Mouse (Mus musculus) CD4-positive, CD25-positive, alpha-beta regulatory T cell, adult 4 months (primary cell): Measurements from ENCODE around the gene Nus1. TPM values are rescaled to one million over a fixed set of nuclear protein-coding genes. Genes with fewer than 3 reads are reported as not detected.

Experiments
- ATAC-seq: one replicate; pipeline ENCODE4 v1.8.0; 2017
- polyA plus RNA-seq, 2 experiments: library from polyadenylated mRNA; unstranded; fragments of 100-300 nt; shearing (Covaris generic); gene quantifications; one replicate each; pipeline ENCODE4 v1.2.1; 2017

Gene Nus1
- polyA plus RNA-seq, 2 experiments from 2014 or later: 5.1 to 8.6 TPM

DNA sequence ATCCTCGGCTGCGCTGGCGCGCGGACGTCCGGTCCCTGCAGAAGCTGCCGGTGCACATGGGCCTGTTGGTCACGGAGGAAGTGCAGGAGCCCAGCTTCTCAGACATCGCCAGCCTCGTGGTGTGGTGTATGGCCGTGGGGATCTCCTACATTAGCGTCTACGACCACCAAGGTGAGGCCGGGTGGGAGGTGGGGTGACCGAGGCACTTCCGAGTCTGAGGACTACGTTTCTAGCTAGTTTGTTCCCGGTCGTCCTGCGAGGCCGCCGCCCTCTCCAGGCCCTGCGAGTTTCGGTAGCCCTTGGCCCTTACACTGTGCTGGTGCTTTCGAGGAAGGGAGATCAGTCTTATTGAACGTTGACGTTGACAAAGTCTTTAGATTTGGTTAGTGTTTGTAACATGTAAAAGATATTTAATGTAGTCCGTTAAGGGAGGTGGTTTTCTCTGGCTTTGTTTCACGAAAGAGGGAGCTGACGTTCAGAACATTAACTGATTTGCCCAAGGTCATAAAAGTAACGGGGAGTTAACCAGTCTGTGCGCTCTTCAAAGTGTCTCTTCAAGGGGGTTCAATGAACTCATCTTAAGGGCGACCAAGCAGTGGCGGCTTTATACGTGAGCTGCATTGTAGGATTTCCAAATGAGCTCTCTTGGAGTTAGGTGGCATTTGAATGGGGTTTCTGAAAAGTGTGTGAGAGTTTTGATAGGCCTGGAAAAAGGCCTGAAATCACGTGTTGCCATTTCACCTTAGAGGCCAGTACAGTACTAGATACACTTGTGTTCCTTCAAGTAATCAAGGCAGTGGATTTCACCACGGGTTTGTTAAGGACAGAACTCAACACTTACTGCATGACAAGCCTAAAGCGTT, 882 bp downstream of the Nus1 start:
- no peak for ATAC-seq

DNA sequence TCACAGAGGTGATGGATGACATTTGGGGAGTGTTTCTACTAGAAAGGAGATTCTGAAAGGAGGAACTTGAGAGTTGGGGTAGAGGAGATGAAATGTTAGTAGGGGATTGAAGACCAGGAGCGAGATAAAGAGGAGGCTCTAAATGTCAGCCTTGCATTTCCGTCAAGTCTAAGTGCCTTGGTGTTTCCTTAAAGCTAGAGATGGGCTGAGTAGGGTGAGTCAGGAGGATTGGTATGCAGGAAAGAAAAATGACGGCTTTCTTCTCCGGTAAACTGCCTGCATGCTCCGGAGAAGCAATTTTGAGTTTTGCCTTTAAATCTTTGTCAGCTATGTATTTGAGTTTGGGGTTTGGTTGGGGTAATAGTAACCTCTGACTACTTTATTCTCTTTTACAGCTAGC, 1.6 kb downstream of the Nus1 start:
- ATAC-seq: no peak

DNA sequence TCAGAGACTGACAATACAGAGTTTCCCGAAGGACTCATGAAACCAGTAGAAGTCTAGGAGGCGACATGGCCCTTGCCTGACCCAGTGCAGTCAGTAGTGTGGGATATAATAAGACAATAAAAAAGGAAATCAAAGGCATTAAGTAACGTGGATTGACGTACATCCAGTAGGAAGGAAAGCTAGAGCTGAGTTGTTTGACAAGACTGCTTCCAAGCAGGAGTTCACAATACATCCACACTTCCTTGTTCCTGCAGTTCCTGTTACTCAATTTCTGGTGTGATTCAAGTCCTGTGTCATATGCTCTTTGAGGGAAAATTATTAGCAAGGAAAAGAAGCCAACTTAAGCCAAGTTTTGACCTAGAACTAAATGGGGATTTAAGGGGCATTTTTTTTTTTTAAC, 2.1 kb downstream of the Nus1 start:
- ATAC-seq: no peak

DNA sequence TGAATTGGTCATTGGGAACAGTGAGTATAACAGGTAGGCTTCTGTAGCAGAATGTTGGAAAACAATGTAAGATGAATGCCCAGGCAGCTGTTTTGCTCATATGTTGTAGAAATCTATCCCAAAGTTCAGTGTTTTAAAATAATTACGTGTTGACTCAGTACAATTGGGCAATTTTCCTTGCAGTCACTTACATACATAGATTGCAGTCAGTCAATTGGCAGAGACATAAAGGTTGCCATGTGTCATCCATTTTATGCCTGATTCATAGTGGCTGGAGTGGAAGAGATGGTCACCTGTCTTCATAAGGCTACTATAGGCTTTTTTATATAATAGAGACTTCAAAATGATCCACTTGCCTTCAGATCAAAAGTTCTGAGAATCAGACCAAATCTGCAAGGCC, 3.2 kb downstream of the Nus1 start:
- no peak for ATAC-seq

DNA sequence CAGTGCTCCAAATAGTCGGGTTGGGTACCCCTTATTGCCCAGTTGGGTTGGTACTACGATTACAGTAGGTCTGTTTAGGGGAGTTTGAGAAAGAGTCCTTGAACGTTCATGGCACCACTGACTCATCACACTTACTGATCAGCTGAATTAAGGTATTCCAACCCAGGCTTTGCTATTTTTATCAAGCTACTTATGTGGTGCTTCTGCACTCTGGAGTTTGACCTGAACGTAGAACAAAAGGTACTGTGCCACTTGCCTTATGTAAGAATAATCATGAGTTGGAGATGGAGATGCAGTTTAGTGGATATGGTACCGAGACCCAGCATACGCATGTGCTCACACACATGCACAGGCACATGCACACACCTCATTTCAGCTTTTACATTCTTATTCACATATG, 4.4 kb downstream of the Nus1 start:
- ATAC-seq: no peak

DNA sequence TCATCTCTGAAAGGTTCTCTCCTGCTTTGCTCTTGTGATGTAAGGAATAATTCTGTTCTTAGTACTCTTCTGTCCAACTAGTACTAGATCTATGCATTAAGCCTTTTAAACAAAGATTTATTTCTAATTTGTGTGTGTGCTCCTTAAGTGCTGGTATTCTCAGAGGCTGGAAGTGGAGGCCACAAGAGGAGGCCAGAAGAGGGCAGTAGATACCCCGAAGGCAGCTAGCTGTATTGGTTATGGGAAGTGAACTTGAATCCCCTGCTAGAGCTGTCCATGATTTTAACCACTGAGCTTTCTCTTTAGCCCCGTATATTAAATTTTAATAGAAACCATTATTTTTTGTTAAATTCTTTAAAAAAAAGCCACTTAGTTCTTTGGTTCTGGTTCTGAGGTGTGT, 5.8 kb downstream of the Nus1 start:
- ATAC-seq: peak; percentile 42

DNA sequence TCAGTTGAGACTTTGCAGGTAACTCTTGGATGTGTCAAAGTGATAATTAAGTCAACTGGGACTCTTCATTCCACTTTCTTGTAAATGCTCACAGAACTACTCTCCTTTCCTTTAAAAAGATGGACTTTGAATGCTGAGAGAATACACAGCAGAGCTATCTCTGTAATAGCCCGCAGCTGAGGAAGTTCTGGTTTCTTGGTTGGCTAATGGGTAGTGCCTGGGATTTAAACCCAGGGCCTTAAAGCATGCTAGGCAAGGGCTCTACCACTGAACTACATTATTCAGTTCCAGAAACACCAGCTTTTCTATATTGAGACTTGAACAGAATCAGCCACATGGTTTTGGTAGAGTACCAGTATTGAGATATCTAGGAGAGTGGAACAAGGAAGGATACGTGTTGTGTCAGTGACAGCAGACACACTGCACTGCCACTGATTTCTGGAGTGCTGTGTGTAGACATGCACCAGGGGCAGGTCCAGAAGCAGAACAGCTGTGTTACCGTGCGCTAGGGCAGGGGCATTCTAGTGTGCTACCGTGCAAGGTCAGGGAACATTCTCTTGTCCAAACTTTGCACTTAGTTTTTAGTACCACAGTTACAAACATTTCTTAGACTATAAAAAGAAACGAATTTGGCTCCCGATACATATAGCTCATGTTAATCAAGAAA, 9.1 kb downstream of the Nus1 start:
- ATAC-seq: no peak

DNA sequence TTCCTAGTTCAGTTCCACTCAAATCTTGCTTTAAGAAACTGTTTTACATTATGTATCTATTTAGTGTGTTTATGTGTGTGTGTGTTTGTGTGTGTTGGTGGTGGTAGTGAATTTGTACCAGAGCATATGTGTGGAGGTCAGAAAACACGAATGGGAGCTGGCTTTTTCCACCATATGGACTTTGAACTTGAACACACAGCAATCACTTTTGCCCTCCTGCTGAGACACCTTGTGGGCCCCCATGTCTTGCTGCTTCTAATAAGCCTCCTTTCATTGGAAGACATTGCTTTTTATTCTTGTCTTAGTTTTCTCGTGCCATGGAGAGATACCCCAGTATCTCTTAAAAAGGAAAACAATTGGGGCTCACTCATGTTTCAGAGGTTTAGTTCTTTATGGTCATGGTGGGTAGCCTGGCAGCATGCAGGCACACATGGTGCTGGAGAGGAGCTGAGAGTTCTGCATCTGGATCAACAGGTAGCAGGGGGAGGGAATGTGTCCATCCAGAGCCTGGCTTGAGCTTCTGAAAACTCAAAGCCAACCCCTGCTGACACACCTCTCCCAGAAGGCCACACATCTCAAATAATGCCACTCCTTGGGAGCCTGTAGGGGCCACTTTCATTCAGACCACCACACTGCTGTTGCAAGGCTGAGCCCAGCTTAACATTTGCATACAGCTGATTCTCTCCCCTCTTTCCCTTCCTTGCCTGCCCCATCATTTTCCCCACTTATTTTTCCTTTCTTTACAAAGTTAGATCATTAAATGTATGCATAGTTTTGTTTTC, 10.5 kb downstream of the Nus1 start:
- no peak for ATAC-seq

DNA sequence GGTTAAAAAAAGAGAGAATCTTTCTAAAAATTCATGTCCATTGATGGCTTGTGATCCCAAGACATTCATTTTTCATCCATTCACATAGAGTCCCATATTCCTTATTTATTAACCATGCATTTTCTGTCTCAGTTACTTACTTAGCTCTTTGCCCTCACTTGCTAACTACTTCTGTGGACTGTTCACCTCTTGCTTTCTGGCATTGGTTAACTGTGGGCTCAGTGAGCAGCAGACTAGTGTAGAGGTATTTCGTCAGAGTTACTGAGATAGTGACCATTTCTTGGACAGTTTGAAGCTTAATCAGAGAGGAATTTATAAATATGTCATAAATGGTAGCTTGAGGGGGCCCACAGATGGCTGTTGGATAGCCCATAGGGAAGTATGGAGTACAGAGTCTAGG, 13.6 kb downstream of the Nus1 start:
- ATAC-seq: no peak

DNA sequence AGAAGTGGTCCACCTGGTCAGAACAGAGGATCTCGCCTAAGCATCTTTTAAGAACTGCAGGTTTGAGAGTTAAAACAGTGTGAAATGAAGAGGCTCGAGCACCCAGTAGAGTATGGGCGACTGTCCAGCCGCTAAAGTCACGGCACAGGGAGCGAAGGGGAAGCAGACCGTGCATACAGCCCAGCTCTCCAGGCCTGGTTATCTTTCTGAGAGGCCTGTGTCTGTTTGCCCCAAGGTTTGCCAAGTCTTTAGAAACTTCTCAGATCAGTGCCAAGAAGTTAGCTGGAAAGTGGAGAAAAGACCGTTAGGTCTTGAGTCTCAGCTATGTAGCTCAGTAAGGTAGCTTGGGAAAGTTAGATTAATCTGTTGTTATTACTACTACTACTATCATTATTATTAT, 17.5 kb downstream of the Nus1 start:
- no peak for ATAC-seq

DNA sequence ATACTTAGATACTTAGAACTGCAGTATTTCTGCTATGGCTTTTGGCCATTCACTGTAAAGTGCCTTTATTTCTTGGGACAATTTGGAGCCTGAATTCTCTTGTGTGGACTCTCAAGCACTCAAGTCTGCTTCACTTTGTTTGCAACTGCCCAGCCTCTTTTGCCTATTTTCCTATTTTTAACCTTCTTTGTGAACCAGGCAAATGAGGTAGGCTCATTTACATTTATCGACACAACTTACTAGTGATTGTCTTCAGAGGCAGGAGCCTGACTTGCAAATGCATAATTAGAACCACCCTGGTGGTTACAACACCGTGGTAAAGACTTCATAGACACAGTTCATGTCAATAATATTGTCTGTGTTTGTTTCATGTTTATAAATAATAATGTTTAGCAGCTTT, 43.3 kb downstream of the Nus1 start:
- ATAC-seq: no peak

DNA sequence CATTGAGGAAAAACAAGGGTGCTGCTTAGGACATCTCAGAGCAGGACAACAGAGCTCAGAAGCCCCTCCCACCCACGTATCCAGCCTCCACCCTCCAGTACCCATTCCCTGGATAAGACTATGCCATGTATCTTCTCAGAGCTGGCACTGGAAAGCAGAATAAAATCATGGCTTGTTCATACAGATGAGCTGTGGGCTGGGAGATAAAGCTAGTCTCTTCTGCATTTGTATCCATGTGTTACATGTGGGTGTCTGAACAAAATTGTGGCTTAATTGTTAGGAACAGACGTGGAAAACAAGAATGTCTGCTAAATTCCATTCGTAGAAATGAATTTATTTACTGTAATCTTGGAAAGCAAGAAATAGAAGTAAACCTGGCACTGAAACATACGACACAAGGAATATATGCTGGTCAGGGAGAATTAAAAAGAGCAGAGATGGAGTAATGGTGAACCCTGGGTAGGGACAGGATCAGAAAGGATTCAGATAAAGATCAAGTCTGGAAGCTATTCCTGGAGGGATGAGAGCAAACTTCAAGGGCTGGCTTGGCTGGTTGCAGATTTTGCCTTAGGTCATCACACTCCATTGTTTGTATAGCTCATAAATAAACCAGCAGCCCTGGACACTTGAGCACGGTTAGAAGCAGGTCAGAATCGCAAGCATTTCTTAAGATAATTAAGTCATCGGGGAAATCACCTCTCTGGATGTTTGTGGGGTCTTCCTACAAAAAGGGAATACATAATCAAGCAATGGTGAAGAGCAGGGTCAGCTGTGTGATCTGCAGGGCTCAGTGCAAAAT, 46.8 kb downstream of the Nus1 start:
- ATAC-seq: no peak

DNA sequence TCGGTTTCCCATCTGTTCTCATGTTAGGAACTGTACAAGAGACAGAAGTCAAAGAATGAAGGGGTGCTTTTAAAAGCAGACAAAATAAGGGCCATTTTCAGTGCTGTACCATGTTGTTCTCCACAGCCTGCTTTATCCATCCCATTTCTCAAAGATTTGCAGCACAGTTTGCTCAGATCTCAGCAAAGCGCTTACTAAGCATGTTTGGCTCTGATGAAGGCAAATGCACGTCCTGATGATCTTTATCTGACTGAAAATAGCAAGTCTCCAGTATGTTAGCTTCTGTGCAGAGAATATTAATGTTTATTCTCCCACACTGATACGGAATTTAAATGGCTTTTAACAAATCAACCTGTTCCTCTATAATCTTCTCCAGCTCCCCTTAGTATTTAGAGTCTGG, 54.2 kb downstream of the Nus1 start:
- ATAC-seq: no peak

Other genes starting within 250 kb of the Nus1 start
- gene Ros1, start 222.3 kb upstream of the Nus1 start, polyA plus RNA-seq: not detected
- gene Dcbld1, start 183.9 kb upstream of the Nus1 start, polyA plus RNA-seq: not detected
- not detected for gene Gm26741, start 58.8 kb upstream of the Nus1 start, polyA plus RNA-seq
- 1 to 10 TPM; 6.6 to 8.9 TPM for gene Gopc, start 35.4 kb upstream of the Nus1 start, polyA plus RNA-seq
- gene Nepn, start 28.6 kb upstream of the Nus1 start, polyA plus RNA-seq: not detected